Mouse (Mus musculus) liver, postnatal 0 days (tissue): Measurements from ENCODE around the gene Crhr2. TPM values are rescaled to one million over a fixed set of nuclear protein-coding genes. Genes with fewer than 3 reads are reported as not detected.

ENCODE experiments used
- ATAC-seq: fragments of 200-750 bp; cut with Nextera tagmentation; 2 replicates; pipeline ENCODE4 v1.8.0; 2017; ENCODE audit warnings: mild to moderate bottlenecking, moderate library complexity
- DNase-seq: peaks from one replicate; pipeline ENCODE4 v3.0.0-alpha.2; 2016
- H3K27ac ChIP-seq: fragments of 300-500 bp; sonication (generic); 2 replicates; pipeline ENCODE4 v1.5.1; 2014; ENCODE audit warnings: antibody characterized with exemption, moderate library complexity, mild to moderate bottlenecking, low read depth
- H3K27me3 ChIP-seq: fragments of 300-500 bp; sonication (generic); 2 replicates; pipeline ENCODE4 v1.6.1; 2014; ENCODE audit warnings: low read length, control low read depth, mixed read lengths; ENCODE audit not compliant: insufficient read depth
- H3K36me3 ChIP-seq: fragments of 300-500 bp; sonication (generic); replicated peaks from 2 replicates; pipeline ENCODE4 v1.6.1; 2014; ENCODE audit warnings: mild to moderate bottlenecking, control low read depth, low read length, moderate library complexity, mixed read lengths; ENCODE audit not compliant: insufficient read depth
- H3K4me1 ChIP-seq: fragments of 300-500 bp; sonication (generic); 2 replicates; pipeline ENCODE4 v1.6.1; 2014; ENCODE audit warnings: antibody characterized with exemption, mild to moderate bottlenecking, control low read depth; ENCODE audit not compliant: insufficient read depth
- H3K4me2 ChIP-seq: fragments of 300-500 bp; sonication (generic); 2 replicates; pipeline ENCODE4 v1.6.1; 2014; ENCODE audit warnings: low read depth, mild to moderate bottlenecking, low read length, moderate library complexity, mixed read lengths
- H3K4me3 ChIP-seq: fragments of 300-500 bp; sonication (generic); 2 replicates; pipeline ENCODE4 v1.5.1; 2014; ENCODE audit warnings: low read depth, low read length
- H3K9ac ChIP-seq: fragments of 300-500 bp; sonication (generic); replicated peaks from 2 replicates; pipeline ENCODE4 v1.6.1; 2014; ENCODE audit warnings: mild to moderate bottlenecking, moderate library complexity
- H3K9me3 ChIP-seq: fragments of 300-500 bp; sonication (generic); 2 replicates; pipeline ENCODE4 v1.6.1; 2016; ENCODE audit warnings: mild to moderate bottlenecking, control low read depth, low read length, mixed read lengths
- CTCF ChIP-seq: sonication (generic); IDR thresholded peaks from 2 replicates; pipeline ENCODE4 v1.5.1; 2016; ENCODE audit warnings: antibody characterized with exemption, low read depth
- EP300 ChIP-seq: IDR thresholded peaks from 2 replicates; pipeline ENCODE4 v1.6.1; 2016; ENCODE audit warnings: antibody characterized with exemption, low read depth, mild to moderate bottlenecking
- WGBS: fragments of 180-500 bp; shearing (Covaris S2); extraction: QIAGEN DNeasy Blood & Tissue Kit; methylation state at CpG from one replicate; pipeline ENCODE4 v1.1.7; 2014; ENCODE audit not compliant: insufficient replicate concordance; 5-methylcytosine and 5-hydroxymethylcytosine counted together
- polyA plus RNA-seq: library from polyadenylated mRNA; unstranded; fragments of >200 nt; fragmentation: Nextera tagmentation; extraction: Ambion mirVana; gene quantifications from 2 replicates; pipeline ENCODE4 v1.2.1, GENCODE M21; 2015

Gene Crhr2
- polyA plus RNA-seq, 1 experiment from 2014 or later = not detected

GRCm38 (mm10) chr6:55082261-55083051 lies 50.4 kb downstream of the Crhr2 start:
- 61% methylated on average over 7 of the region's 7 CpGs for WGBS
- no peak overlapping the region for H3K4me3 ChIP-seq

GRCm38 (mm10) chr6:55081379-55081778 lies 51.4 kb downstream of the Crhr2 start:
- no peaks in the 10 kb centered on the region for H3K4me1 ChIP-seq
- ATAC-seq (no peak), DNase-seq (no peak)
- WGBS = 88% methylated on average over 3 of the region's 3 CpGs
- H3K4me3 ChIP-seq = no peak overlapping the region
- peaks cover 36% of the 10 kb centered on the region for H3K36me3 ChIP-seq
- no peaks in the 10 kb centered on the region for H3K9me3 ChIP-seq
- no peak overlapping the region for H3K4me2 ChIP-seq
- H3K27me3 ChIP-seq = no peaks in the 10 kb centered on the region
- TF ChIP-seq CTCF = no peak
- no peak for TF ChIP-seq EP300
- H3K9ac ChIP-seq = no peak overlapping the region
- no peak overlapping the region for H3K27ac ChIP-seq

More at GRCm38 (mm10) chr6:55082261-55083051, 50.4 kb downstream of the Crhr2 start:
- H3K4me1 ChIP-seq = no peaks in the 10 kb centered on the region
- ATAC-seq (no peak), DNase-seq (no peak)
- no peaks in the 10 kb centered on the region for H3K9me3 ChIP-seq
- H3K4me2 ChIP-seq = no peak overlapping the region
- H3K27me3 ChIP-seq = no peaks in the 10 kb centered on the region
- no peak overlapping the region for H3K27ac ChIP-seq
- H3K9ac ChIP-seq = no peak overlapping the region
- TF ChIP-seq CTCF (no peak), EP300 (no peak)
- H3K36me3 ChIP-seq = peaks cover 29% of the 10 kb centered on the region

GRCm38 (mm10) chr6:55076561-55077255 lies 56.1 kb downstream of the Crhr2 start:
- H3K27ac ChIP-seq = no peak overlapping the region
- H3K27me3 ChIP-seq = no peaks in the 10 kb centered on the region
- H3K36me3 ChIP-seq = peaks cover 62% of the 10 kb centered on the region
- DNase-seq (no peak), ATAC-seq (no peak)
- no peak overlapping the region for H3K4me3 ChIP-seq
- H3K4me2 ChIP-seq = no peak overlapping the region
- H3K9ac ChIP-seq = no peak overlapping the region
- no peaks in the 10 kb centered on the region for H3K4me1 ChIP-seq
- 82% methylated on average over 4 of the region's 4 CpGs for WGBS
- no peaks in the 10 kb centered on the region for H3K9me3 ChIP-seq
- no peak for TF ChIP-seq CTCF
- no peak for TF ChIP-seq EP300

GRCm38 (mm10) chr6:55065903-55066302 lies 66.9 kb downstream of the Crhr2 start:
- 90% methylated on average over 2 of the region's 2 CpGs for WGBS
- no peak overlapping the region for H3K9ac ChIP-seq
- H3K4me2 ChIP-seq = no peak overlapping the region
- no peaks in the 10 kb centered on the region for H3K4me1 ChIP-seq
- H3K9me3 ChIP-seq = no peaks in the 10 kb centered on the region
- H3K4me3 ChIP-seq = no peak overlapping the region
- TF ChIP-seq CTCF (no peak), EP300 (no peak)
- H3K27me3 ChIP-seq = no peaks in the 10 kb centered on the region
- no peak for DNase-seq
- ATAC-seq = no peak
- no peak overlapping the region for H3K27ac ChIP-seq
- peaks cover 83% of the 10 kb centered on the region for H3K36me3 ChIP-seq

GRCm38 (mm10) chr6:55064477-55064827 lies 68.4 kb downstream of the Crhr2 start:
- Histone ChIP-seq H3K36me3 (peaks cover 84% of the 10 kb centered on the region), H3K27me3 (no peaks in the 10 kb centered on the region), H3K4me1 (no peaks in the 10 kb centered on the region), H3K4me3 (no peak overlapping the region), H3K27ac (no peak overlapping the region), H3K9ac (no peak overlapping the region), H3K9me3 (no peaks in the 10 kb centered on the region), H3K4me2 (no peak overlapping the region)
- DNase-seq = no peak
- 60% methylated on average over 7 of the region's 7 CpGs for WGBS
- no peak for ATAC-seq
- peak; percentile 32; the same call in 1 of the 2 replicates for TF ChIP-seq EP300
- TF ChIP-seq CTCF = no peak

GRCm38 (mm10) chr6:55063793-55064476 lies 68.9 kb downstream of the Crhr2 start:
- Histone ChIP-seq H3K4me1 (no peaks in the 10 kb centered on the region), H3K36me3 (peaks cover 82% of the 10 kb centered on the region), H3K27ac (no peak overlapping the region), H3K4me2 (no peak overlapping the region), H3K9me3 (no peaks in the 10 kb centered on the region), H3K9ac (no peak overlapping the region), H3K27me3 (no peaks in the 10 kb centered on the region), H3K4me3 (no peak overlapping the region)
- ATAC-seq (no peak), DNase-seq (no peak)
- TF ChIP-seq CTCF (no peak), EP300 (no peak)
- 64% methylated on average over 9 of the region's 9 CpGs for WGBS
